Mouse (Mus musculus): ENCODE results near the gene Bex2.
"Not testable (repeated sequence)": the region's sequence is repeated elsewhere in the genome, so short reads cannot be mapped to it uniquely, and the experiment has no call there.

DNA sequence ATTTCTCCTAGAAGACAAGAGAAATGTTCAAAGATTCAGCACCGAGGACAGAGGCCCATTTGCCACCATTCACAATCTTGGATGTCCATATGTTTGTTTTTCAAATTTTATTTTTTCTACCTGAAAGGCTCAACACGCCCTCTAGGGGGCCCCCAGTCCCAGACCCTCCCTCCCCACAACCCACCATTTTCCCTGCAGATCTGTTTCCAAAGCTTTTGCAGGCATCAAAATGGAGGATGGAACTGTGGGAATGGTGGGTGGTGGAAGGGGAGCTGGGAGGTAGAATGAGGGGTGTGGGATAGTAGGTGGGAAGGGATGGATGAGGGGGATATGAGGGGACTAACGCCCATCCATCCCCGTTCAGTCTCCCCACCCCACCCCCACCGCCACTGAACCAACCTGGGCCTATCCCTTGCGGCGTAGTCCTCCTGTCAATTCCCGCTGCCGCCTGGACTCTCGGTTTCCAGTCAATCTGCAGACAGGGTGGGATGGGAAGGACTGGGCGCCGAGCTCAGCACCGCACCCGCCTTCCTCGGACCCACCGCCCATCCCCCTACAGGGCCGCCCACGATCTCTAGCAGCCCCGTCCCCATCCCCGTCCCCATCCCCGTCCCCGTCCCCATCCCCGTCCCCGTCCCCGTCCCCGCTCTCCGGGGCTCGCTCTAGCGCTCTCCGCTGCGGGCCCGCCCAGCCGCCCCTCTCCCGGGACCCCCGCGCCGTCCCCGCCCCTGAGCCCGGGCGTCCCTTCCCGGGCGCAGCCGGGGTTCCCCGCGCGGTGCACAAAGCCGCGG lies 640 bp downstream of the Bex2 start:
- TF ChIP-seq POLR2A (IDR thresholded peaks at IDR 0.05; ENCODE audit: low read depth, low read length); CTCF (IDR thresholded peaks at IDR 0.05; ENCODE audit: extremely low read depth, insufficient read depth, insufficient read length, insufficient replicate concordance): not testable (repeated sequence)
